Mouse (Mus musculus) layer of hippocampus, adult 2 months (tissue): ENCODE measurements at regions not wholly inside any gene's neighbourhood (a gene's known extent, or its start where the extent isn't known, plus 50 kb on each side); places are given as distances from the start of the nearest gene placed in this dataset.

Source experiments
- DNase-seq, 2 experiments: peaks; one replicate each; pipeline ENCODE4 v3.0.0; 2022; ENCODE audit warnings: low spot score in 2 of 2
- H3K27ac ChIP-seq: fragments of 200-600 bp; 2 replicates; pipeline ENCODE4 v1.8.1; 2022
- H3K4me3 ChIP-seq: fragments of 200-600 bp; 2 replicates; pipeline ENCODE4 v1.8.1; 2022; ENCODE audit warnings: mild to moderate bottlenecking
- CTCF ChIP-seq: fragments of 200-600 bp; conservative IDR thresholded peaks from 2 replicates; pipeline ENCODE4 v1.8.1; 2022; ENCODE audit warnings: antibody characterized with exemption, mild to moderate bottlenecking, moderate library complexity

DNA sequence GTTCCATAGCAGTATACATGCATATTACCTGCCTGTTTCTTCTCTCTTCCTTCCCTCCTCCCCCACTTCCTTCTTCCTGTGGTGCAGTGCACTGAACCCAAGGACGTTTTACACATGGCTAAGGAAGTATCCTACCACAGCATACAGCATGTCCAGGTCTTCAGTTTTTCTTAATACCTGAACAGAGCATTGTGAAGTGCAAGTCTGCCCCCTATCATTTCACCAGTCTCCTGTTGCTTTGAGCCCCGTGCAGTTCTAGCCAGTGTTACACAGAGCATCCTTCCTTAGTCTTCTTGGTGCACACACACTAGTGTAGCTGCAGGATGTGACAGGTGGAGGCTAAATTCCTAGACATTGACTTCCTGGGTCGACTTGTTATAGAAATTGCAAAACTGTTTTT lies 53.7 kb upstream of the Foxb1 start:
- no peak overlapping the region for H3K27ac ChIP-seq
- no peak for DNase-seq
- no peak overlapping the region for H3K4me3 ChIP-seq
- no peak for TF ChIP-seq CTCF

DNA sequence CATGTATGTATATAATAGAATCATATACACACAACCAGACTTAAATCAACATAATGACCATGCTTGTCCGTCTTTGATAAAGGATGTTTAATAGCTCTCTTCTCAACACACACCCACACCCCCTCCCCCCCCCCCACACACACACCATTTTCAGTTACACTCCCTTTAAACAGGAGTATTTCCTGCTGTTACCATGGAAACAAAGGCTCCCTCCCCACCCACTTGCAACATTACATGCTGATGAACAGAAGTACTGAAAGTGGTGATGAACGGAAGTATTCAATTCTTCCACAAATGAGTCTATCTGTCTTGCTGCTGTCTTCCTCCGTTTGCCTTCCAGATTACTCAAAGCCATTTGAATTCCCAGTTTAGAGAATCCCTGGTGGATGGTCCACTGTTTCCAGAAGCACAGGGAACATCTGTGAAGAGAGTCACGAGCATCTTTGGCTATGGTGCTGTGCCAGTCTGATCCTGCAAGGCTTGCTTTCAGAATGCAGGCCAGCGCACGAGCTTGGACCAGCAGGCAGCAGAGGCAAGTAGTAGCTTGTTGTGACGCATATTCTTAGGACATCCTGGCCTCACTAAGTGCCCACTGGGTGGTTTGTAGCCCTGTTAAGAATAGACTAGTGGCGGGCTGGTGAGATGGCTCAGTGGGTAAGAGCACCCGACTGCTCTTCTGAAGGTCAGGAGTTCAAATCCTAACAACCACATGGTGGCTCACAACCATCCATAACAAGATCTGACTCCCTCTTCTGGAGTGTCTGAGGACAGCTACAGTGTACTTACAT lies 62.6 kb upstream of the Foxb1 start:
- H3K4me3 ChIP-seq: no peak overlapping the region
- no peak for DNase-seq
- no peak for TF ChIP-seq CTCF
- no peak overlapping the region for H3K27ac ChIP-seq

DNA sequence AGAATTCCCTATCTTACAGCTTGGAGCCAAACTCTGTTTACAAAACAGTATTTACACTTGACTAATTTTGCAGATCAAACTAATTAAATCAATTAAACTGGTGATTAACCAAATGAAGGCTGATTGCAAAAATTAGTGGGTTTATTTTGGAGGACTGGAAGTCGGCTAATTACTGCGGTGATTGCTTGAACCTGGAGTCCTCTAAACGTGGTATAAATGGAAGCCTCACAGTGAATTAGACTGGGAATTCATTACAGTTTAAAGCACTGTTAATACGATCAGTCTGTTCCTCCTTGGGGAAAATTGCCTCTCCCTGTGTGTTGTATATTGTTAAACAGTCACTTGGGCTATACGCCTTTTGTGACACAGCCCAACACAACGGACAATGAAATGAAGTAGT lies 67.7 kb upstream of the Foxb1 start:
- no peak for TF ChIP-seq CTCF
- no peak for DNase-seq
- no peak overlapping the region for H3K4me3 ChIP-seq
- H3K27ac ChIP-seq: no peak overlapping the region

- no peak for DNase-seq
- Histone ChIP-seq H3K4me3 (no peak overlapping the region), H3K27ac (no peak overlapping the region)
- no peak for TF ChIP-seq CTCF
Observed at GRCm38 (mm10) chr9:69835396-69835795, 74.7 kb upstream of the Foxb1 start.

DNA sequence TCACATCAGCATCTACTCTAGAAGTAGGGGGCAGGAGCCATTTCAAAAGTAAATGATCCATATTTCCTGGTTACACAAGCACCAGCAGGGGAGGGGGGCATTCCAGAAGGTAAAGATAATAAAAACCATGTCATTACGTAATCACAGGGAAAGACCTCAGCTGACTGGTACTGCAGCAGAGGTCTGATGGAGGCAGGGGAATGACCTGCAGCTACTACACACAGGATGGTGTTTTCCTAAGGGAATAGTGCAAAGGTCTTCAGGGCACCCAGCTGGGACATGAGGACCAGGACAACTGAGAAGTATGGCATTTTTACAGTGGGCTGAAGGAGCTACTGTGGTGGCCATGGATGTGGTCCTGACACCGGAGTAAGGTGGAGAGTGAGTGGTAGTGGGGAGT lies 78.5 kb upstream of the Foxb1 start:
- TF ChIP-seq CTCF: no peak

DNA sequence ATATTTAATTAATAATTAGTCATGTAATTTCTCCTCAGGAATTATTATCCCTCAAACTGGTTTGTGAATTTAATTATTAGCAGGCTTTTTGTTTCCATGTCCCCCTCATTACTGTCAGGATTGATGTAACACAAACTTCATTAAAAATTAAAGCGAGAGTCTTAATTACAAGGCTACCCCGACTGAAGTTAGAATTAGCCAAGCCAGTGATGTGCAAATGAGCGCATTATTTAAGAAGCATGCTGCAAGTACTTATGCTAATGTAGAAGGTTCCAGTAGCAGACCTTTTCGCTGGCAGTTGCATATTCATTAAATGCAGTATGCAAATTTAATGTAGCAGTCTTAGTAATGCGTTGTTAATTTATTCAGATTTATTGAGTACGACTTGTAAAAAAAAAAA lies 84.0 kb upstream of the Foxb1 start:
- H3K27ac ChIP-seq: no peak overlapping the region

More for the DNA sequence above, 78.5 kb upstream of the Foxb1 start:
- H3K4me3 ChIP-seq: no peak overlapping the region
- no peak overlapping the region for H3K27ac ChIP-seq
- no peak for DNase-seq

DNA sequence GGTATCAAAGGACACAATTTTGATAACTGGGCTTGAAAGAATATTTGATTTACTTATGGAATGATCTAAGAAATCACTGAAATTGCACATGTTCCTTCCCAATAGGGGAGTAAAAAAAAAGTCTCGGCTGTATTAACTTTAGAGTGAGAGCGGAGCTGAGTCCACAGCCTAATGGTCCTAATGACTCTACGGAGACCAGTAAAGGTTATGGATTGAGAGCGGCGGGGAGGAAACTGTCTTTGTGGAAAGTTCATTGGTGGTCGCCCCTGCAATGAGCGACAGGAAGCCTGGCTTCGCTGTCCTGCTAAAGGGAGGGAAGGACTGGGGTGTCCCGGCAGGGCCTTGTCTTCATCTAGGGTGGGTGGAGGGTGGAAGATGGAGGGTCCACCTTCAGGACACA lies 84.5 kb upstream of the Foxb1 start:
- TF ChIP-seq CTCF: no peak
- no peak for DNase-seq
- no peak overlapping the region for H3K4me3 ChIP-seq
- H3K27ac ChIP-seq: no peak overlapping the region

More for the DNA sequence above, 84.0 kb upstream of the Foxb1 start:
- H3K4me3 ChIP-seq: no peak overlapping the region
- no peak for TF ChIP-seq CTCF
- no peak for DNase-seq

GRCm38 (mm10) chr9:69856621-69857020 lies 95.9 kb upstream of the Foxb1 start:
- Histone ChIP-seq H3K4me3 (no peak overlapping the region), H3K27ac (no peak overlapping the region)
- no peak for TF ChIP-seq CTCF
- DNase-seq: no peak

DNA sequence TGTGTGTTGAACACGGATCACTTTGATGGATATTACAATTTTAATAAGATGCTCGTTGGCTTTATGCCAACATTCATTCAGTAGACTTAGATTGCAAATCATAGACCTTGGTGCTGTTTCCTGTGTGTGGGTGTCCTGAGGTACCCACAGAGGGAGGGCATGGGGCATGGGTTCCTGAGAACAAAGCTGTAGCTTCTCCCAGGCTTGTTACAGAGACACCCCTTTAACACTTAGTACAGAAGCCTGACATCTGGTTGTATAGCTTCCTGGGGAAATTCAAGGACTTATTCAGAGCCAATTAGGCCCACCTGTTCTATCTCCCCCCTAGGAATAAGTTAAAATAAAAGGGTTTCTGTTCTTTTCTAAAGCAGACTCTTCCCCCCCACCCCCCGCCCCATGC lies 97.9 kb upstream of the Foxb1 start:
- no peak for DNase-seq
- H3K27ac ChIP-seq: no peak overlapping the region
- TF ChIP-seq CTCF: no peak
- H3K4me3 ChIP-seq: no peak overlapping the region

- TF ChIP-seq CTCF: peak; percentile 54
- Histone ChIP-seq H3K27ac (no peak overlapping the region), H3K4me3 (no peak overlapping the region)
- no peak for DNase-seq
Observed at GRCm38 (mm10) chr9:69870182-69870581, 109.4 kb upstream of the Foxb1 start.

- no peak for TF ChIP-seq CTCF
- DNase-seq: no peak
- Histone ChIP-seq H3K27ac (no peak overlapping the region), H3K4me3 (no peak overlapping the region)
Observed at GRCm38 (mm10) chr9:69886351-69886750, 102.9 kb upstream of the Bnip2 start.

GRCm38 (mm10) chr9:69898016-69898415 lies 91.2 kb upstream of the Bnip2 start:
- H3K27ac ChIP-seq: no peak overlapping the region
- TF ChIP-seq CTCF: no peak
- DNase-seq: no peak
- H3K4me3 ChIP-seq: no peak overlapping the region

- DNase-seq: peak in 1 of 2 experiments; percentile 1
- H3K4me3 ChIP-seq: no peak overlapping the region
- no peak overlapping the region for H3K27ac ChIP-seq
- TF ChIP-seq CTCF: peak; percentile 70
Observed at GRCm38 (mm10) chr9:69899371-69899770, 89.9 kb upstream of the Bnip2 start.

DNA sequence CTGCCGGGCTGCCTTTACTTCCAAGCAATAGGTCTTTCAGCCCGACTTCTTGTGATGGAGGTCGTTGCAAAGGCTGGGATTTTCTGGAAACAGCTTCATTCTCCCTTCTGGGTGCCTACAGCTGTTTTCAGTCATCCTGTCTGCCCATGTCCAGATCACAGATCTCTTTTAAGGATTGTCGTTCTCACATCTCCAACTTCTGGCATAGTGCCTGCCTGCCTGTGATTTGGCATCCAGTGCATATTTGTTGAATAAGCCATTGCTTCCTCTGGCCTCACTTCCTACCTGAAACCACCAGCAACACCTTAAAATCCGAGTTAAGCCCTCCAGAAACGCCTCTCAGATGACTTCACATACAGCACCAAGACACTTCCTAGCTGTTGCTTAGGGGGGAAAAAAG lies 88.4 kb upstream of the Bnip2 start:
- H3K4me3 ChIP-seq: no peak overlapping the region
- TF ChIP-seq CTCF: no peak
- H3K27ac ChIP-seq: no peak overlapping the region
- DNase-seq: no peak
